Mouse (Mus musculus) liver, adult (tissue): ENCODE results near the gene Hmga1b.

ENCODE experiments used
- GATA4 ChIP-seq: IDR thresholded peaks from 2 replicates; pipeline ENCODE4 v1.6.1; 2014; ENCODE audit warnings: mild to moderate bottlenecking, low read length; ENCODE audit not compliant: insufficient replicate concordance

The Hmga1b gene

DNA sequence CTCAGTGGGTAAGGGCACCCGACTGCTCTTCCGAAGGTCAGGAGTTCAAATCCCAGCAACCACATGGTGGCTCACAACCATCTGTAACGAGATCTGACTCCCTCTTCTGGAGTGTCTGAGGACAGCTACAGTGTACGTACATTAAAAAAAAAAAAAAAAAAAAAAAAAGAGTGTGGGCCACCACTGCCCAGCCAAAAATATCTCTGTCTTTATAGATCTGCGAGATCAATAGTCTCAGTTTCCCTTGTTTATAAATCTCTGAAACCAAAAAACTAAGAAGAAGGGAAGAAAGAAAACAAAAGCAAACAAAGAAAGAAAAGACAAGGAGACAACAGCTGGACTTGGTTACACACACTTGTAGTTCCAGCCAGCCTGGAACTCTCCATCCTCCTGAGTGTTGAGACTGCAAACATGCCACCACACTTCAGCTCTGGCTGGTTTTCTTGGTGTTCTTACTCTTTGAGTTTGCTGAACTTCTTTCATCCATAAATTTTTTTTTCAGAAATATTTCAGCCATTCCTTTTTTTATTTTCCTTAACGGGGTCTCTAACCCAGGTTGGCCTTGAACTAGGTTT, 36.8 kb downstream of the Hmga1b start:
- no peak for TF ChIP-seq GATA4

DNA sequence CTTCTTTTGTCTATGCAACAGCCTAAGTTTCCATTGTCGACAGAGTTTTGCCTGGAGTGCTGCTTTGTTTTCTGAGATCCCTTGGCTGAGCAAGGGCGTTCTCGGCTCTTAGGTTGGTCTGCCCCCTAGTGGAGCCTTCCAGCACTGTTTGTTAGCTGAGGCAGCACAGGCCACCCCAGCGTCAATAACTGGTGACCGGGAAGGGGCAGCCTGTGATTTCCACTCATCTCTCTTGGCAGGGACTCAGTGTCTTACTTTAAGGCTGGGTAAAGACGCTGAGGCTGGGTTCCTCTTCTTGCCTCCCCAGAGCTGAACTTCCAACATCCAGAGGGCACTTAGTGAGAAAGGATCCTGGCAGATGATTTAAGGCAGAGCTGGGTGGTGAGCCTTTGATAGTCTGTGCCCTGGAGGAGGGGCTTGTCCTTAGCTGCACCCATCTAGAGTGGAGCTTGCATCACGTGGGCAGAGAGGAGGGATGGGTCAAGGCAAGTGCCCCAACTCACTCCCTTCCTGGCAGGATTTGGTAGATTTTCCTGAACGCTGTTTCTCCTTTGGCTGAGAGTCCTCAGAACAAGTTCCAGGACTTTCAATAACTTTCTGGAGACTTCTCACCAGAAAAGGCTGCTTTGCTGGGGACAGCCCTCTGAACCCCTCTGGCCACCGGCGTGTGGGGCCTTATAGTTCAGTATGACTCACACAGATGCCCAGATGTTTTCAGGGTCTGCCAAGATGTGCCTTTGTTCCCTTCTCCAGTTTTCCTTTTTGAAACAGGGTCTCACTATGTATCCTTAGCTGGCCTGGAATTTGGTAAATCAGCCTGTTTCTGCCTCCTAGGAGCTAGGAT, 37.7 kb downstream of the Hmga1b start:
- no peak; the same call in 1 of the 2 replicates for TF ChIP-seq GATA4

DNA sequence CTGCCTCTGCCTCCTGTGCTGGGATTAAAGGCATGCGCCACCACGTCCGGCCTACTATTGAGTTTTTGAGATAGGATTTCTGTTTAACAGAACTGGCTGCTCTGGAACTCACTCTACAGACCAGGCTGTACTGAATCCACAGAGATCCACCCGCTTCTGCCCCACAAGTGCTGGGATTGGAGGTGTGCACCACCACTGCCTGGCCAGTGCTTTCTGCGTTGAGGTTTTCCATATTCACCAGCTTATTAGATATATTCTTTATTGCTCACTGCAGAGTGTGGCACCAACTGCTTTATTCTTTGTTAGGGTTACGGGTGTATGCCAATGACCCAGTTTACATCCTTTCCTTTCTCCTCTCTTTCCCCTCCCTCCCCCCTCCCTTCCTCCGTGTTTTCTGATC, 41.7 kb downstream of the Hmga1b start:
- no peak for TF ChIP-seq GATA4

DNA sequence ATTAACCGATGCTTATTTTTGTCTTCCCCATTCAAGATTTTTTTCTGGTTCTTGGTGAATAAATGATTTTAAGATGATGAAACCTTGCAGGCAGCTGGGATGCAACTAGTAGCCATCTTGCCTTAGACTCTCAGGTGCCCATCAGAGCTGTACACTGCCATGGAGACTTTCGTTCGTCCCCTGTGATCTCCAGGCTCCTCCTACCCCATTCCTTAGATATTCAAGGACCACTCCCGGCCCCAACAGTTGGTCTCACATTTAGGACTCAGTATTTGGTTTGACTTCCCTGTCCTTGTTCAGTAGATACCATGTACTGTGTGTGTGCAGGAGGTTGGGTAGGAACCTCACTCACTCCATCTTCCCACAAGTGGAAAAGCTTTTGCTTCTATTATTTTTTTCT, 42.2 kb downstream of the Hmga1b start:
- TF ChIP-seq GATA4, result no peak

DNA sequence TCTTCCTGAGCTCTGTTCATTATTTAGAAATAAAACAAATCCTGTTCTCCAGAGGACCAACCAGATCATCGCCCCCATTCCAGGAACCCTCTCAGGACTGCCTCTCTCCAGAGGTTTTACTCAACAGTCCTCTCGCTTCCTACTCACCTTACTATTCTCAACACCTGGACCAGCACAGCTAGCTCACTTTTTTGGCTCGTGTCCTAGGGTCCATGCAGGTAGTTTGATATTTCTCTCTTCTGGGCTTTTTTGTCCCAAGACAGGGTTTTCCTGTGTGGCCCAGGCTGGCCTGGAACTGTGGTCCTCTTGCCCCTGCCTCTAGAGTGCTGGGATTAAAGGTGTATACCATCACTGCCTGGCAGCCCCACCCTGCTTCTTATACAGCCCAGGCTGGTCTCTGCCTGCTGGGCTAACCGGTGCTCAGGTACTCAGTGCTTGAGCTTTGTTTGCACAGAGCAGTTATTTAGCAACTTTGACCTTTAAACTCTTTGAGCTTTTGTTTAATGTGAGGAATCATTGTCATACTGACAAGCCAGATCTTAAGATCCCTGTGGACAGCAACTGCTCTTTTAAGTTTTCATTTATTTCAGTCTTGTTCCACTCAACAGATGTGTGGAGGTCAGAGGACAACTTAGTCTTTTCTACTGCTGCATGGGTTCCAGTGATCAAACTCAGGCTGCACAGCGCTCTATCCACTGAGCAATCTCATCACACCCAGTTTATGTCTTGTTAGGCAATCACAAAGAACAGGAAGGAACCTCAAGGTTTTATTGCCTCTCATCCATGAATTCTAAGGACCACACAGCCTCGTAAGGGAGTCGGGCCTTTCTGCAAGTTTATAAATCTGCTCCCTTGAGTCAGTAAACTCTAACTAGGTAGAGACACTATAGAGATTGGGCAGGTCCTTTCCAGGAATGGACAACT, 43.0 kb downstream of the Hmga1b start:
- TF ChIP-seq GATA4, result no peak

DNA sequence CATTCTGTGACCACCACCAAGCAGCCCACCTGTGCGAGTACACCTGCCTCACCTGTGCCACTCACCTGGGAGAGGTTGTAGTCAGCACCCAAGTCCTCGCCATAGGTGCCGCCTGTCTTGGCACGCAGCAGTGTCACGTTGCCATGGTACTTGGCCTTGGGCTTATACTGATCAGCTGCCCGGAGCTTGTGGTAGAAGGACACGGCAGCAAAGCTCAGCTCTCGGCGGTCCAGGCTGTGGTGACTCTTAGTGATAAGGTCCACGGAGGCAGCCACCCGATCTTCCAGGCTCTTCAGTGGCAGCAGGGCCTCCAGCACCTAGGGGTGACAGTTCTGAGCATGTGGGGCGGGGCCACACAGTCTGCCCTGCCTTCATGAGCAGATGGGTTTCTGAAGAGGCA, 45.4 kb downstream of the Hmga1b start:
- no peak for TF ChIP-seq GATA4

DNA sequence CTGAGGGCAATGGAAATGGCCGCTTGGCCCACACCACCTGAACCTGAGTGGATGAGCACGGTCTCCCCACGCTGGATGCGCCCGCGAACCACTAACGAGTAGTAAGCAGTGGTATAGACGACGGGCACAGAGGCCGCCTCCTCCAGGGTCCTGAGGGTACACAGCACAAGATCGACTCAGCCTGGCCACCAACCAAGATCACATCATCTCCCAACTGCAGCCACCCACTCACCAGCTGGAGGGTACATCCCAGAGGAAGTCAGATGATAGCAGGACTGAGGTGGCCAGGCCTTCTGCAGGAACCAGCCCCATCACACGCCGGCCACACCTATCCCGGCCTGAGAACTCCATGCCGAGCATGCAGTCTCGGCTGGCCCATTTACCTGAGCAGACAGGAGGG, 49.5 kb downstream of the Hmga1b start:
- no peak for TF ChIP-seq GATA4
